Mouse (Mus musculus): ENCODE data around the gene Lcn5. TPM values are rescaled to one million over a fixed set of nuclear protein-coding genes. Genes with fewer than 3 reads are reported as not detected.

Gene Lcn5
- not detected in 2 replicates for polyA plus RNA-seq (2012; rRNA removed)

GRCm38 (mm10) chr2:25657652-25658051 lies at the start of gene Lcn5:
TSS of gene Lcn5 (plus strand) at chr2:25657952.

GRCm38 (mm10) chr2:25617578-25617977 lies 40.2 kb upstream of the Lcn5 start, which contains the start of gene Ccdc183:
TSS of gene Ccdc183 (minus strand) at chr2:25617678.

GRCm38 (mm10) chr2:25621229-25622200 lies 36.2 kb upstream of the Lcn5 start, which contains the start of gene Tmem141:
TSS of gene Tmem141 (minus strand) at chr2:25622005.

GRCm38 (mm10) chr2:25627811-25628210 lies 29.9 kb upstream of the Lcn5 start, which contains the start of gene Fcna:
TSS of gene Fcna (minus strand) at chr2:25628030.

GRCm38 (mm10) chr2:25652902-25653301 lies 4.8 kb upstream of the Lcn5 start, which contains the start of gene Lcn8:
TSS of gene Lcn8 (plus strand) at chr2:25653120.

GRCm38 (mm10) chr2:25676486-25676885 lies 18.7 kb downstream of the Lcn5 start, which contains the start of gene Lcn6:
TSS of gene Lcn6 (plus strand) at chr2:25676786.

GRCm38 (mm10) chr2:25682426-25682825 lies 24.7 kb downstream of the Lcn5 start, which contains the start of gene Lcn10:
TSS of gene Lcn10 (plus strand) at chr2:25682726.

GRCm38 (mm10) chr2:25699743-25700142 lies 42.0 kb downstream of the Lcn5 start, which contains the start of gene Obp2a:
TSS of gene Obp2a (plus strand) at chr2:25700043.

GRCm38 (mm10) chr2:25706643-25707481 lies 49.1 kb downstream of the Lcn5 start, which contains the start of gene Bmyc:
TSS of gene Bmyc (plus strand) at chr2:25706739.

Other genes with a start within 250 kb of the Lcn5 start
- gene Fut7, start 234.7 kb upstream of the Lcn5 start, polyA plus RNA-seq (2012; rRNA removed), result 0.20 and 0.26 TPM in 2 replicates
- gene Abca2, start 229.2 kb upstream of the Lcn5 start, polyA plus RNA-seq (2012; rRNA removed), result 42.3 and 48.1 TPM in 2 replicates
- 0.82 and 3.4 TPM in 2 replicates for gene Clic3, start 201.1 kb upstream of the Lcn5 start, polyA plus RNA-seq (2012; rRNA removed)
- gene Paxx, start 196.9 kb upstream of the Lcn5 start, polyA plus RNA-seq (2012; rRNA removed), result 155 and 156 TPM in 2 replicates
- gene Ptgds, start 187.9 kb upstream of the Lcn5 start, polyA plus RNA-seq (2012; rRNA removed), result 539 and 800 TPM in 2 replicates
- gene Lcn12, start 164.0 kb upstream of the Lcn5 start, polyA plus RNA-seq (2012; rRNA removed), result not detected in 2 replicates
- 30.0 and 36.6 TPM in 2 replicates for gene Fbxw5, start 157.2 kb upstream of the Lcn5 start, polyA plus RNA-seq (2012; rRNA removed)
- 2.5 and 4.0 TPM in 2 replicates for gene C8g, start 156.2 kb upstream of the Lcn5 start, polyA plus RNA-seq (2012; rRNA removed)
- gene Traf2, start 111.0 kb upstream of the Lcn5 start, polyA plus RNA-seq (2012; rRNA removed), result 9.5 and 10.1 TPM in 2 replicates
- gene Edf1, start 100.1 kb upstream of the Lcn5 start, polyA plus RNA-seq (2012; rRNA removed), result 200 and 205 TPM in 2 replicates
- 2.7 and 2.8 TPM in 2 replicates for gene Mamdc4, start 83.1 kb upstream of the Lcn5 start, polyA plus RNA-seq (2012; rRNA removed)
- 149 and 150 TPM in 2 replicates for gene Phpt1, start 82.7 kb upstream of the Lcn5 start, polyA plus RNA-seq (2012; rRNA removed)
- gene Ajm1, start 76.2 kb upstream of the Lcn5 start, polyA plus RNA-seq (2012; rRNA removed), result 32.4 and 41.2 TPM in 2 replicates
- 79.9 and 82.9 TPM in 2 replicates for gene Rabl6, start 49.4 kb upstream of the Lcn5 start, polyA plus RNA-seq (2012; rRNA removed)
- 0.04 TPM in 1 of 2 replicates, not detected in the other for gene Ccdc183, start 40.3 kb upstream of the Lcn5 start, polyA plus RNA-seq (2012; rRNA removed)
- gene Tmem141, start 35.9 kb upstream of the Lcn5 start, polyA plus RNA-seq (2012; rRNA removed), result 47.6 and 54.3 TPM in 2 replicates
- gene Fcna, start 29.9 kb upstream of the Lcn5 start, polyA plus RNA-seq (2012; rRNA removed), result 1.3 and 2.2 TPM in 2 replicates
- not detected in 2 replicates for gene Lcn8, start 4.8 kb upstream of the Lcn5 start, polyA plus RNA-seq (2012; rRNA removed)
- not detected in 2 replicates for gene Lcn6, start 18.8 kb downstream of the Lcn5 start, polyA plus RNA-seq (2012; rRNA removed)
- gene Lcn10, start 24.8 kb downstream of the Lcn5 start, polyA plus RNA-seq (2012; rRNA removed), result not detected in 2 replicates
- not detected in 2 replicates for gene Obp2a, start 42.1 kb downstream of the Lcn5 start, polyA plus RNA-seq (2012; rRNA removed)
- 64.8 and 76.6 TPM in 2 replicates for gene Bmyc, start 48.8 kb downstream of the Lcn5 start, polyA plus RNA-seq (2012; rRNA removed)
- not detected in 2 replicates for gene Obp2b, start 79.1 kb downstream of the Lcn5 start, polyA plus RNA-seq (2012; rRNA removed)
- gene Lcn3, start 107.6 kb downstream of the Lcn5 start, polyA plus RNA-seq (2012; rRNA removed), result not detected in 2 replicates
- not detected in 2 replicates for gene Lcn11, start 119.1 kb downstream of the Lcn5 start, polyA plus RNA-seq (2012; rRNA removed)
- gene Gm13539, start 124.3 kb downstream of the Lcn5 start, polyA plus RNA-seq (2012; rRNA removed), result not detected in 2 replicates
- gene Glt6d1, start 157.9 kb downstream of the Lcn5 start, polyA plus RNA-seq (2012; rRNA removed), result not detected in 2 replicates
- not detected in 2 replicates for gene Lcn9, start 165.2 kb downstream of the Lcn5 start, polyA plus RNA-seq (2012; rRNA removed)
- 0.05 TPM in 1 of 2 replicates, not detected in the other for gene Sohlh1, start 189.3 kb downstream of the Lcn5 start, polyA plus RNA-seq (2012; rRNA removed)
- 90.7 and 96.1 TPM in 2 replicates for gene Kcnt1, start 205.8 kb downstream of the Lcn5 start, polyA plus RNA-seq (2012; rRNA removed)